In genomic region chr9:40191086-40191876, GRCm38 (mm10) we compare ENCODE assay signal across 8 mouse cellular contexts. TPM values are rescaled to one million over a fixed set of nuclear protein-coding genes. Genes with fewer than 3 reads are reported as not detected.
A peak's percentile ranks its signal among the peaks of the same experiment; 100 is the strongest.
DNase-seq lines count a peak whose midpoint lies in the region; ATAC-seq and TF ChIP-seq lines count a peak whose summit lies in the region.

No protein-coding gene starts in this region.

- H3K9me3 ChIP-seq in kidney, embryonic 16.5 days (ENCODE audit: low read length) = no peaks in the 10 kb centered on the region
- H3K9me3 ChIP-seq in hindbrain, postnatal 0 days (ENCODE audit: low read length) = no peaks in the 10 kb centered on the region

- WGBS in kidney, embryonic 16.5 days = 88% methylated on average over 8 of the region's 9 CpGs
- 93% methylated on average over 8 of the region's 9 CpGs for WGBS in hindbrain, postnatal 0 days

- no peaks in the 10 kb centered on the region for H3K27me3 ChIP-seq in kidney, embryonic 16.5 days (ENCODE audit: insufficient read depth, low read length)
- no peaks in the 10 kb centered on the region for H3K27me3 ChIP-seq in hindbrain, postnatal 0 days (ENCODE audit: insufficient read depth, low read length)

- no peak for TF ChIP-seq CTCF in hindbrain, postnatal 0 days (IDR thresholded peaks at IDR 0.05; ENCODE audit: low read depth)

- peaks cover 25% of the 10 kb centered on the region for H3K4me1 ChIP-seq in kidney, embryonic 16.5 days (ENCODE audit: insufficient read depth, low read length)
- H3K4me1 ChIP-seq in hindbrain, postnatal 0 days (ENCODE audit: insufficient read depth, low read length) = peaks cover 12% of the 10 kb centered on the region

- peak overlapping the region; percentile 85 for H3K4me3 ChIP-seq in kidney, embryonic 16.5 days (ENCODE audit: low read length)
- H3K4me3 ChIP-seq in hindbrain, postnatal 0 days (ENCODE audit: low read length) = peak overlapping the region; percentile 82

- H3K4me2 ChIP-seq in kidney, embryonic 16.5 days (replicated peaks; ENCODE audit: low read depth, low read length) = peak overlapping the region; percentile 78
- H3K4me2 ChIP-seq in hindbrain, postnatal 0 days (ENCODE audit: low read depth, low read length) = peak overlapping the region; percentile 98

- H3K9ac ChIP-seq in kidney, embryonic 16.5 days (replicated peaks; ENCODE audit: low read length) = peak overlapping the region; percentile 81
- H3K9ac ChIP-seq in hindbrain, postnatal 0 days (replicated peaks; ENCODE audit: low read length) = peak overlapping the region; percentile 82

- no peak for DNase-seq in kidney, postnatal 25 days
- DNase-seq in embryo, embryonic 10.5 days (ENCODE audit: low spot score) = peak; percentile 10
- no peak for DNase-seq in hindbrain, postnatal 0 days (ENCODE audit: low spot score)
- DNase-seq in neural tube, embryonic 10.5 days (ENCODE audit: extremely low spot score, low spot score) = peak; percentile 22
- no peak for DNase-seq in Muller cell, postnatal 12 days (ENCODE audit: inconsistent ontology term)
- no peak for DNase-seq in adrenal gland, adult (ENCODE audit: inconsistent age in 2 of 2, low spot score in 1 of 2)
- no peak for DNase-seq in spleen, adult 18-20 months

- peak overlapping the region; percentile 87 for H3K27ac ChIP-seq in kidney, embryonic 16.5 days (ENCODE audit: low read length)
- peak overlapping the region; percentile 77; the same call in 1 of the 2 replicates for H3K27ac ChIP-seq in hindbrain, postnatal 0 days

- no peak for ATAC-seq in kidney, embryonic 16.5 days (ENCODE audit: low FRiP score, low TSS enrichment)
- no peak for ATAC-seq in hindbrain, postnatal 0 days

- H3K36me3 ChIP-seq in kidney, embryonic 16.5 days (ENCODE audit: insufficient read depth, low read length) = no peaks in the 10 kb centered on the region
- no peaks in the 10 kb centered on the region for H3K36me3 ChIP-seq in hindbrain, postnatal 0 days (ENCODE audit: insufficient read depth, low read length)

RNA-seq across cellular contexts. Expression of gene Zfp202, which starts 0.8 kb away (rescaled TPM):
- polyA plus RNA-seq in kidney, embryonic 16.5 days (2015; fragmentation: Nextera tagmentation; extraction: Ambion mirVana) = 7.3 and 7.8 TPM in 2 replicates
- total RNA-seq in hindbrain, postnatal 0 days (2014; rRNA removed) = 8.1 TPM in 2 replicates
- 4.9 TPM in 2 replicates for polyA plus RNA-seq in hindbrain, postnatal 0 days (2015; fragmentation: Nextera tagmentation; extraction: Ambion mirVana)

RNA-seq across cellular contexts. Expression of gene Olfr986, which starts 10.6 kb away (rescaled TPM):
- not detected in 2 replicates for polyA plus RNA-seq in kidney, embryonic 16.5 days (2015; fragmentation: Nextera tagmentation; extraction: Ambion mirVana)
- total RNA-seq in hindbrain, postnatal 0 days (2014; rRNA removed) = not detected in 2 replicates
- polyA plus RNA-seq in hindbrain, postnatal 0 days (2015; fragmentation: Nextera tagmentation; extraction: Ambion mirVana) = not detected in 2 replicates

RNA-seq across cellular contexts. Expression of gene Tmem225, which starts 43.4 kb away (rescaled TPM):
- polyA plus RNA-seq in kidney, embryonic 16.5 days (2015; fragmentation: Nextera tagmentation; extraction: Ambion mirVana) = not detected in 2 replicates
- not detected in 2 replicates for total RNA-seq in hindbrain, postnatal 0 days (2014; rRNA removed)
- not detected in 2 replicates for polyA plus RNA-seq in hindbrain, postnatal 0 days (2015; fragmentation: Nextera tagmentation; extraction: Ambion mirVana)

Comparison
In these comparisons a context has a peak if more than half of its experiments do, and no peak if none do; other contexts are left out.
1. DNase-seq: peak in embryo, embryonic 10.5 days (single experiment) and neural tube, embryonic 10.5 days (single experiment); none in kidney, postnatal 25 days (0 of 2), hindbrain, postnatal 0 days (single experiment), Muller cell, postnatal 12 days (single experiment), adrenal gland, adult (0 of 2) and spleen, adult 18-20 months (0 of 2).